Mouse (Mus musculus): ENCODE results near the gene Adgrl3.

DNA sequence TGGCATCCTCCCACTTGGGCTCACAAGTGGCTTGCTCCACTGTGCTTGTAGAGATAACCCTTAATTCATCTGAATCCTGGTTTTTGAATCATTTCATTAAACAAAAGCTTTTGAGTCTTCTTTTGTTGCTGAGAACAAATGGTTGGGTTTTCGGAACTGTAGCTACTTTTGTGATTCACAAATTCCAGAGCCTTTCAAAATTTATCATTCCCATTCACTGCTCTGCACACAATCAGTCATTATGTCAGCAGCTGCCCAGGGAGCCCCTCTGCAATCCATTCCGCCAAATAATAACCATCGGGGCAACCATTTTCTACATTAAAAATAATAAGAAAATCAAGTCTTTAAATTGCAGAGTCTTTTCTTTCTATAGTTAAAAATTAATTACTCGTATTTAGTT is 104.5 kb downstream of the Adgrl3 start:
- no peak for TF ChIP-seq POLR2A (IDR thresholded peaks at IDR 0.05; ENCODE audit: low read depth, low read length)
- no peak for TF ChIP-seq CTCF (IDR thresholded peaks at IDR 0.05; ENCODE audit: extremely low read depth, insufficient read length, insufficient replicate concordance, low read depth, low read length)

Data from small intestine, adult 2 months (tissue).